Mouse (Mus musculus) kidney, postnatal 14 days (tissue): ENCODE measurements around the gene Abca7.
"Not testable (repeated sequence)": the region's sequence is repeated elsewhere in the genome, so short reads cannot be mapped to it uniquely, and the experiment has no call there.

Experiments
- DNase-seq: peaks from one replicate; pipeline ENCODE4 v3.0.0; 2022; ENCODE audit warnings: mixed read lengths

Abca7 gene

DNA sequence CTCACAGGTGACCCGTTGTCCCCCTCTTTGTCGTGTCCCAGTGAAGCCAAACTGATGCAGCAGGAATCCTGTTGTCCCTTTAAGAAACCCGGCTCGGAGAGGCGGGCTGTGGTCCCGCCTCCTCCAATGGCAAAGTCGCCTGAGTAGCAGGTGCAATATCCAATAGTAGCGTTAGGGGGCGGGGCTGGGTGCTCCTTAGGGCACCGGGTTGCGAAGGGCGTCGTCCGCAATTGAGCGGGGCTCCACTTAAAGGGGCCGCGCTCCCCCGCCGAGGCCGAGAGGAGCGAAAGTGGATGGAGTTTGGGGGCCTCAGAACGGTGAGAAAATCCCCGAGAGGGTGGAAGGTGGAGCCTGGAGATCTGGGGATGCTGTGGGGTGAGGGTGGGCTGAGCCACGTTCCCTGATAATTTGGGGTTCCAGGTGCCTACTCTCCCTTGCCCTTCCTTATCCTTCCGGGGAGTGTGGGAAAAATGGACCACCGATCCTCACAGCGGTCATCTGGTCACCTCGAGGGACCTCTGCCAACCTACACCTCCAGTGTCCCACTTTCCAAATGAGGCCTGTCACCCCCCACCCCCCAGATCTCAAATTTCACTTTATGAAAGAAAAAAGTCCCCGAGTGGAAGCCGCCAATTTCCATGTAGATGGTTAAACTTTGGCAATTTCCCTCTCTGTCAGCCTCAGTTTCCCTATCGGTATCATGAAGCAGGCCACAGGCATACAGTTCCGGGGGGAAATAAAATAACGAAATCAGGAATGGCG, at the start of gene Abca7:
Abca7 (plus strand) TSS at position 223 of the 762 bp plus-strand sequence.
- DNase-seq, result peak; percentile 97

DNA sequence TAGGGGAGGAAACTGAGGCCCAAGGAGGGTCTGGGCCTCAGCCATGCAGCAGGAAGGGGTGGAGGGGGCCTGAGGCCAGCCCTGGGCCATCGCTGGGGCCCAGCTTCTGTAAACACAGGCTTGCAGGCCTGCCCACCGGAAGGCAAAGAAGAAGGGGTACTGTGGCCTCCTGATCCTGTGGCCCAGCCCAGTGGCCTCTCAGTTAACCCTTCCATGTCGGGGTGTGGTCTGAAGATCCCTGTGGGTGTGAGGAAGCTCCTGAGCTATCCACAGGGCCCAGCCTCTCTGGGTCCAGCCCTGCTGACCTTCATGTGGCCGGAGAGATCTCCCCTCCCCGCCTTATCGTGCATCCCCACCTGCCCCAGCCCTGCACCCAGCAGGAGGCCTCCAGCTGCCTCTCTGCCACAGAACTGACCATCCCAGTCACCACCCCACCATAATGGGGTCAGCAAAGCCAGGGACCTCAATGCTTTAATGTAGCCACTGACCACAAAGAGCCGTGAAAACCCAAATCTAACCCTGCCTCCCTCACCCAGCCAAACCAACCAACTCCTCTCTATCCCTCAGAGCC, 49.5 kb upstream of the Abca7 start:
- no peak for DNase-seq

DNA sequence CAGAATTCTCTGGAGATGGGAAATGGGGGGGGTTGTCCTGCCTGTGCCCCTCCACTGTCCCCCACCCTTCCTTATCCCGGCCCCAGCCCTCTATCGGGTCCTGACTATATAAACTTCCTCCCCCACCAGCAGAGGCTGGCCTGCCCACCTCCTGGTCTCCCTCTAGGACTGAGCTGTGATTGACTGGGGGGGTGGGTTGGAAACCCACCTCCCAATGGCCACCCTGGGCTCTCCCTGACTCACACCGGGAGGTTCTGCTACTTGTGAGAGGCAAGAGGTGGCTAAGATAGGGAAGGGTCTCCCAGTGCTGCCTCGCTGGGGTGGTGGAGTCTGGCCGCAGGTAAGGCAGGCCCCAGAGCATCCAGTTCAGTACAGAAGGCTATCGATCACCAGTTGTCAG, 48.8 kb upstream of the Abca7 start:
- no peak for DNase-seq

DNA sequence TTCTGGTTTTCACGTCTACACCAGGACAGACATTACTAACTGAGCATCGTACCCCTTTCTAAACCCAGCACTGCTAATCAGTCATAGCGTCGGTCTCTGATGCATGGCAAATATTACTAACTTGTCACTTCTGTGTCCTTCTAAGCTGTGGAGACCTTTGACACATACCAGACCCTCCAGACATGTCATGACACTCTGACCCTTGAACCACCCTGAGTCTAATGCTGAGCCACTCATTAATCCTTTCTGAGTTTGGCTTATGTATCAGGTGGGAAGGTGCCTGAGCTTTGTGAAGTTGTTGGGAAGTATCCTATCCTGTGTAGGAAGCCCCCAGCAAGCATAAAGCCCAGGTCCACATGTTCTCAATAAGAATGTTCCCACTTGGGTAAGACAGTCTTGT, 46.4 kb upstream of the Abca7 start:
- no peak for DNase-seq

DNA sequence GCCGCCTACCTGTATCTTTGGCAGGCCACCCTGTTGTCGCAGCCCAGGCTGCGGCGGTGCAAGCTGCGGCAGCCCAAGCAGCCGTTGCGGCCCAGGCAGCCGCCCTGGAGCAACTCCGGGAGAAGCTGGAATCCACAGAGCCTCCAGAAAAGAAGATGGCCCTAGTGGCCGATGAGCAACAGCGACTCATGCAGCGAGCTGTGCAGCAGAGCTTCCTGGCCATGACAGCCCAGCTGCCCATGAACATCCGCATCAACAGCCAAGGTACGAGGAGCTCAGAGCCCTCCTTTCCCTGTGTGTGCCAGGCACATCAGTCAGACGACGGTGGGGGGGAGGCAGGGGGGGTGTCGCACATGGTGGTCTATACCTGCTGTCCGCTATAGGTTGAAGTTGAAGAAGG, 45.6 kb upstream of the Abca7 start:
- DNase-seq, result no peak

DNA sequence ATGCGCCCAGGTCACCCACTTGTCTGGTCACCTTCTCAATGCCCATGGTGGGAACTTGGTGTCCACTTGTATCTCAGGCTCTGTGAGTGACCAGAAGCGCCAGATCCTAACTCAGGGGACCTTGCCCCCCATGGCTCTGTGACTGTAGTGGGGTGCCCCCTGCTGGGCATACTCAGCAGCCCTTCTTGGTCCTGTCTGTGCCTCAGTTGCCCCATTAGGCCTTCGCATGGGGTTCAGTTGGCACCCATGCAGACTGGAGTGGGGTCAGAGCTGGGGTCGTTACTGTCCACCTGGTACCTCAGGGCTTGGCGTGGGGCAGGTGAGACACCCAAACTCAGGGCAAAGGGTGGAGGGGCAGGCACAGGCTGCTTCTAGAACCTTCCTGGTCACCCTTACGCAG, 42.3 kb upstream of the Abca7 start:
- peak; percentile 64 for DNase-seq

DNA sequence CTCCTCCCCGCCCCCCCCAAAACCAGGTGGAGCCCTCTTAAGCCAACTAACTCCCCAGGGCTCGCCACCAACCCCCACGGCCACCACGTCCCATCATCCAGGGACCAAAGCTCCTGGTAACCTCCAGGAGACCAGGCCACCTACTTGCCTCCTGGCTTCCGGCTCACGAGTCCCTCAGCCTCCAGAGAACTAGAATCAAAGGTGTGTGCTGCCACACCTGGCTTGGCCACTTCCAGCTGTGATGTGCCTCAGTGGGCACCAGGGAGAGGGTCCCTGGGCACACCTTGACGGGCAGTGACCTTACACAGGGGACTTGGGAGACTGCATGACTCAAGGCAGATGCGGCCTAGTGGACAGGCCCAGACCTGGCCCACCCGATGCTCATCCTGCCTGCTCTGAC, 40.6 kb upstream of the Abca7 start:
- DNase-seq, result no peak

DNA sequence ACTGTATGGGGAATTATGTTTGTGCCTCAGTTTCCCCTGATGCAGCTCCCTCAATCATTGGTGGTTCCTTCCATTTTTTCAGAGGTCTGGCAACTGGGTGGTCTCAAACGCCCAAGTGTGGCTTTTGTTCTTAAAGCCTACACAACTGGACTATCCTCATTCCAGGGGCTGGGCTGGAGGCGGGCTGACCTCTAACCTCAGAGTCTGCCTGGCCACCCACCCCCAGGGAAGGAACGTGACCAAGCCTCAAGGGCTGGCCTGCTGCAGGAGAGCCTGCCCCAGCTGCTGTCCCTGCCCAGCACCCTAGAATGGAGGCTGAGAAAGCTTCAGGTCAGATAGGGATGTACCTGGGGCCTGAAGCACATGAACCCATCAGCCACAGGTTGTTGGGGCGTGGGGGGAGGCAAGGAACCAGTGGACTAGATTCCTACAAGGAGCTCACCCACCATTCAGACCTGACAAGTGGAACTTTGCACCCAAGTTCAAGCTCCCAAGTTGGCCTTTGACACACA, 39.6 kb upstream of the Abca7 start:
- no peak for DNase-seq

DNA sequence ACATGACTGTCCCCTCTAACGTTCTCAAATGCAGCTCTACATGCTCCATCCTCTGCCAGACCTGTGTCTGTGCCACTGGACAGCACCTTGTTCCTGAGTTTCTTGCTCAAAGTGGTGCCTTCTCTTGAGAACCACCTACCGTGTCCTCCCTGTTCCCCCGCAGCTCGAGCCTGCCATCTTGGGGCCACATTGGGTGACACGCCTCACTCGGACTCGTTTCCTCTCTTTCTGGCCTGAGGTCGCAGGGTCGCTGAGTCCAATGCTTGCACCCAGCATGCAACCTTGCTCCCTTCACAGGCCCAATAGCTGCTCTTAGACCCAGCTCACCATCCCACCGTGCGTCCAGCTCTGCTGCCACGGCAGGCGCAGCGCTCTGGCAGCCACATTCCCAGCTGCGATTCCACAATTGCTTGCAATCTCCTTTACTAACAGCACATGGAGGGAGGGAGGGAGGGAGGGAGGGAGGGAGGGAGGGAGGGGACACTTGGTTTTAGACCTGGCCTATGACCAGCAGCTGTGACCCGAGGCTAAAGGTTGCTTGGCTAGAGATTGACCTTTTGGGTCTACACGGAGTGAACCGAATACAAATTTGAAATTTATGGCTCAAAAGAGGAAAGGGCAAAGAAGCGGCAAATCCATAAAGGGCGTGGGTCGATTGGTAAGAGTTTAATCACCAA, 38.0 kb upstream of the Abca7 start:
- peak; percentile 90 for DNase-seq

DNA sequence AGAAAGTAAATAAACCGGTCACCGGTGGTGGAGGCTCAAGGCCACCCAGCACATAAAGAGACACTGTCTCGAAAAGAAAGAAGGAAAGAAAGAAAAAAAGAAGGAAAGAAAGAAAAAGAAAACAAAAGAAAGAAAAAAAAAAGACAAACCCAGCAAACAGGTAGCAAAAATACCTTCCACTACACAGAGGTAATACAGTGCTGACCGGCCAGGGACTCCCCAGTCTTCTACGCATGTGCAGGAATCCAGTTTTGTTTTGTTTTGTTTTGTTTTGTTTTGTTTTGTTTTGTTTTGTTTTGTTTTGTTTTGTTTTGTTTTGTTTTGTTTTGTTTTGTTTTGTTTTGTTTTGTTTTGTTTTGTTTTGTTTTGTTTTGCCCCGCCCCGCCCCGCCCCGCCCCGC, 36.9 kb upstream of the Abca7 start:
- not testable (repeated sequence) for DNase-seq

DNA sequence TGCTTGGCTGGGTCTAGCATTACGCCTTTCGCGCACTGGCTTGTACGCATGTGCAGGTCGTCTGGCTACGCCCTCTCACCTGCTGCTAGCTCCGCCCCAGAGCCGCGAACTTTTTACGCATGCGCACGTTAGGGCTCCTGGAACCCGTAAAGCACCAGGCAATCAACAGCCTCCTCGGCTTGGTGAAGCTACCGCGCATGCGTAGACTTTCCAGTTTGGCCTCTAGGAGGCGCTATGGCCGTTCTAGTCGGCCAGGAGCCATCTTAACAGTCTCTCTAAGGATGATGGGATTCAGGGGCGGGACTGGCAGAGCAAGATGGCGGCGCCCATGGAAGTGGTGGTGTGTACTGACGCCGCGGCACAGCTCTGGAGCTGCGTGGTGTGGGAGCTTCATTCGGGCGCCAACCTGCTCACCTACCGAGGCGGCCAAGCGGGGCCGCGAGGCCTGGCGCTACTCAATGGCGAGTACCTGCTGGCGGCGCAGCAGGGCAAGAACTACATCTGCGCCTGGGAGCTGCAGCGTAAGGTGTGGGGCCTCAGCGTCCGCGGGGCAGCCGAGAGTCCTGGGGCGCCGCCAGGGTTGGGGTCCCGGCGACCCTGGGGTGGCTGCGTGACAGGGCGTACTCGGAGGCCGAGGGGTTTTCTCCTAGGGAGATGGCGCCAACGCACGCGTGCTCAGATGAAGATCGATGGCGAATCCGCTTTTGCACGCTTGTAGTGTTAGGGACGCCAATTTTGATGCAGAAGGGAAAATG, 36.3 kb upstream of the Abca7 start, which contains the start of gene Wdr18:
Wdr18 (plus strand) TSS at position 306 of the 755 bp plus-strand sequence.
- peak; percentile 100 for DNase-seq

DNA sequence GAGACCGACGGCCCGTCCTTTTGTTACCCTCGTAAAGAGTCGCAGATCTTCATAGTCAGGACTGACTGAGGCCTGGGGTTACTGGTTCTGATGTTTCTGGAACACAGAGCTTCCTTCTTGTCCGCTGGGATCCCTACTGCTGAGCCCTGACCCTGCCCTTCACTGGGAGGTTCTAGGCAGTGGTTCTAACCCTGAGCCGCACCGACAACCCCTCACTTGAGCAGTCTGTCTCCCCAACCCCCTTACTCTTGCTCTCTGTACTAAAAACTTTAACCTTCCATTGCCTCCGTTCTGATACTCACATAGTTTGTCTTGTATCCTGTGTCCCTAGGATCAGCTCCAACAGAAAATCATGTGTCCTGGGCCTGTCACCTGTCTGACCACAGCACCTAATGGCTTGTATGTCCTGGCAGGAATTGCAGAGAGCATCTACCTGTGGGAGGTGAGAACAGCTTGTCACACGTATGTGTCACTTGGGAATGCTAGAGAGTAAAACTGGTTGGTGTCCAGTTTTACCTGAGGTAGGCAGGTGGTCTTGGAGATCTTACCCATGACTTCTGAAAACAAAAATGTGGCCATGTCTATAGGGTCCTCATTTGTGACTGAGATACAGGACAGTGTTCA, 35.5 kb upstream of the Abca7 start:
- no peak for DNase-seq

DNA sequence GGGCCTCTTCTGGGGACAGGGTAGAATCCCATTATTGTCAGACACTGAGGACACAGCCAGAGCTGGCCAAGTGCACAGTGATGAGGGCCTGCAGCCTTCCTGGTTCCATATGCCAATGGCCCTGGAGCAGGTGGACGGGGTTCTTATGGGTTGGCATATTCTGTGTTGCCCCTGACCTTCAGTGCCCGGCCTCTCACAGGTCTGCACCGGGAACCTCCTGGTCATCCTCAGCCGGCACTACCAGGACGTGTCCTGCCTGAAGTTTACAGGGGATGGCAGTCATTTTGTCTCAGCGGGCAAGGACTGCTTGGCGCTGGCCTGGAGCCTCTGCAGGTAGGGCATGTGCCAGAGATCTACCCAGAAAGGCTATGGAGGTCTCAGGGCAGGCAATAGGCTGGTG, 31.6 kb upstream of the Abca7 start:
- no peak for DNase-seq

DNA sequence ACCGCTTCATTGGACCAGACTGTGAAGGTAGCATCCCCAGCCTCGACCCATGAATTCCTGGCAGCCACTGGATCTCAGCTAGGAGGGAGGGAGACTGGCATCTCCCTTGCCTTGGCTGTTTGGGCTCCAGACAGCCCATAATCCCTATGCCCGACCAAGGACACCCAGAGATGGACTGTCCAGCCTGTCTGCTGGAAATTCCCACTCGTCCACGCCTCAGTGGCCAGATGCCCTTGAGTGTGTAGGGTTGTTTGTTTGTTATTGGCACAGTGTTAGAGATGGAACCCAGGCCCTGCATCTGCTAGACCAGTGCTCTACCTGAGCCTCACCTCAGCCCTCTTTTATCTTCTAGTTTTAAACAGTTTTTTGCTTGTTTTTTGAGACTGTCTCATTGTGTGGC, 31.0 kb upstream of the Abca7 start:
- no peak for DNase-seq

DNA sequence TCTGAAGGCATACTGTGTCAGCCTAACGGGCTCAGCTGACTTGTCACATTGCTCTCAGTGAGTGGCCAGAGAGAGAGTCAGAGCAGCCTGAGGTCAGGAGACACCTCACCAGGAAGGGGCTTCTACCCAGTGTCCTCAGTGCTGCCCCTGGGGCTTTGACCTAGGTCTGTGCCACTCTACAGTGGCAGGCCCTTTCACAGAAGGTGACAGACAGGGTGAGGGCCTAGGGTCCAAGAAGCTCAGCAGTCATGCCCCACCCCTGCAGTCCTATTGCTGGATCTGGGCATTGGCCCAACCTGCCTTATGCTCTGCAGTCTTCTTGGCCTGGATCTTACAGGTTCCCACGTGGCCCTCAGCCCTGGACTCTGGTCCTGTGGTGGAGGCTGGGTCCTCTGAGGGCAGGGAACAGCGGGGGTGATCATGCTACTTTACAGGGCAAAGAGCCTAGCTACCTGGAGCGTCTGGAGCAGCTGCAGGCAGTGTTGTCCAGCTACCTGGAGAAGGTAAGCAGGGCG, 29.4 kb upstream of the Abca7 start:
- peak; percentile 89 for DNase-seq

DNA sequence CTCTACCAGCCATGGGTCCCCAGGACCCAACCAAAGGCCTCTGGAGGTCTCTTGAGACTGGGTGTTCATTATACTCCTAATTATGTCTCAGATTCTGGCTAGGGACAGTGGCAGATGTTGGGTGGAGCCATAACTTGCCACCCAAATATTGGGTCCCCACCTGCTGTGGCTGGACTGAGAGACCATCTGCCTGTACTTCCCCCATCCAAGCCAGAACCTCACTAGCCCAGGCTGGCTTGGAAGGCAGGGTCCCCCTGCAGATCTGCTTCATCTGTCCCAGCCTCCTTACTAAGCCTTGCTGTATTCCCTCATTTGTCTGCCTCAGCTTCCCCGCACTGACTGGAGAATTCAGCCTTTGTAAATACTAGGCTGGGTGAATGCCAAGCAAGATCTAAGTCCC, 28.1 kb upstream of the Abca7 start:
- no peak for DNase-seq

DNA sequence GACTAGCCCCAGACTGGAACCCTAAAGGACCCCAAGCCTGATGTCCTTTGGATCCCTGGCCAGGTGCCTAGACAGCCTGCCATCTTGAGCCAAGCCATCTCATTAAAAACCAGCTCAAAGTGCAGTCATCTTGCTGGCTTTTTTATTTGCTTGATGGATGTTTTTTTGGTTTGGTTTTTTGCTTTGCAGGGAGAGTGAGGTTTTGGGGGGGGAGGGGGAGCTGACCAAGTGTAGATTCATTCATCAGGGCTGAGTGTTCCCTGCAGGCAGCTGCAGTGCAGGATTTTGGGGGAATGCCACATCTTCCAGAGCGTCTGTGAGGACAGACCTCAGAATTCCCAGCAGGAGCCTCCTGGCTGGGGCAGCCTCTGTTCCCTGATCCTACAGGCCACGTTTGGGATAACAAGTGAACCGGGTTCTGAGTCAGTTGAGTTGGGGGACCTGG, 27.1 kb upstream of the Abca7 start:
- peak; percentile 71 for DNase-seq

DNA sequence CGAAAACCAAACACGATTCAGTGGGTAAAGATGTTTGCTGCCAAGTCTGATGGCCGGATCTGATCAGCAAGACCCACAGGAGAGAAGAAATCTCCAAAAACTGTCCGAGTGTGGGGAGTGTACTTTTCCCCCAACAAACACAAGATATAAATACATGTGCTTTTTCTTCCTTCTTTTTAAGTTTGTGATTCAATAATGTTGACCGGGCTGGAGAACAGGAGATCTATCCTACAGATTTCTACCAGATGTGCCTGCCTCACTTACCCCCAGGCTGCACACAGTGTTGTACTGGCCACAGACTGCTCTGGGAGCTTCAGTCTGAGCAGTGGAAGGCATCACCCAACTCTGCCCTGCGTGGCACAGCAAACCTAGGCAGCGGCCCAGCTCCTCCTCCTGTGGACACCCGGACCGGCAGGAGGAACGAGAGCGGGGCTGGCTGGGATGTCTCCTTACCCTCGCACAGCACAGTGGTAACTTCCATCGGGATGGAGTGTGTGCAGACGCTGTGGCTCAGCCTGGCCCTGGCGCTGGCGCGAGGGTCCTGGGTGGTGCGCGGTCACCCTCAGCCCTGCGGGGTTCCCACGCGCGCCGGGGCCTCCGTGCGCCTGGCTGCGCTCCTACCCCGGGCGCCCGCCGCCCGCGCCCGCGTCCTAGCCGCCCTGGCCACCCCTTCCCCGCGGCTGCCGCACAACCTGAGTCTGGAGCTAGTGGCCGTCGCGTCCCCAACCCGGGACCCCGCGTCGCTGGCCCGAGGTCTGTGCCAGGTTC, 25.7 kb upstream of the Abca7 start, which contains the start of gene Grin3b:
Grin3b (plus strand) TSS at position 301 of the 768 bp plus-strand sequence.
- no peak for DNase-seq

DNA sequence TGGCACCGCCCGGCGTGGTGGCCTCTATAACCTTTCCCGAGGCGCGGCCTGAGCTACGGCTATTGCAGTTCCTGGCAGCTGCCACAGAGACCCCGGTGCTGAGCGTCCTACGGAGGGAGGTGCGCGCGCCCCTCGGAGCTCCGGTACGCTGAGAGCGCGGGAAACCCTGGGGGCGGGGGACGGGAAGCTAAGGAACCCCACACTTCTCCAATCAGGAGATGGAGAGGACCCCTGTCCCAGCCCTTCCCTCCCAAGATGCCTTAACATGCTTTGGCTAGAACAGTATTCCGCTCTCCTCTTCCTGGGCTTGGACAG, 25.2 kb upstream of the Abca7 start:
- no peak for DNase-seq

DNA sequence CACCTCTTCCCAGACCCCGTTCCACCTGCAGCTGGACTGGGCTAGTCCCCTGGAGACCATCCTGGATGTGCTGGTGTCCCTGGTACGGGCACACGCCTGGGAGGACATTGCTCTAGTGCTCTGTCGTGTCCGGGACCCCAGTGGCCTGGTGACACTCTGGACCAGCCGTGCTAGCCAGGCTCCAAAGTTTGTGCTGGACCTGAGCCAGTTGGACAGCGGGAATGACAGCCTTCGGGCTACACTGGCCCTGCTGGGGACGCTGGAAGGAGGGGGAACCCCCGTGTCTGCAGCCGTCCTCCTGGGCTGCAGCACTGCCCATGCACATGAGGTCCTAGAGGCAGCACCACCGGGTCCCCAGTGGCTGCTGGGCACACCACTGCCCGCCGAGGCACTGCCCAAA, 23.5 kb upstream of the Abca7 start:
- DNase-seq, result peak; percentile 78

DNA sequence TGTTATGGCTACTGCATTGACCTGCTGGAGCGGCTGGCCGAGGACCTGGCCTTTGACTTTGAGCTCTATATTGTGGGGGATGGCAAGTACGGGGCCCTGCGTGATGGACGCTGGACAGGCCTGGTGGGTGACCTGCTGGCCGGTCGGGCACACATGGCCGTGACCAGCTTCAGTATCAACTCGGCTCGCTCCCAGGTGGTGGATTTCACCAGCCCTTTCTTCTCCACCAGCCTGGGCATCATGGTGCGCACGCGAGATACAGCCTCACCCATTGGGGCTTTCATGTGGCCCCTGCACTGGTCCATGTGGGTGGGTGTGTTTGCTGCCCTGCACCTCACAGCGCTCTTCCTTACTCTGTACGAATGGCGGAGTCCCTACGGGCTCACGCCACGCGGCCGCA, 22.2 kb upstream of the Abca7 start:
- DNase-seq, result no peak

DNA sequence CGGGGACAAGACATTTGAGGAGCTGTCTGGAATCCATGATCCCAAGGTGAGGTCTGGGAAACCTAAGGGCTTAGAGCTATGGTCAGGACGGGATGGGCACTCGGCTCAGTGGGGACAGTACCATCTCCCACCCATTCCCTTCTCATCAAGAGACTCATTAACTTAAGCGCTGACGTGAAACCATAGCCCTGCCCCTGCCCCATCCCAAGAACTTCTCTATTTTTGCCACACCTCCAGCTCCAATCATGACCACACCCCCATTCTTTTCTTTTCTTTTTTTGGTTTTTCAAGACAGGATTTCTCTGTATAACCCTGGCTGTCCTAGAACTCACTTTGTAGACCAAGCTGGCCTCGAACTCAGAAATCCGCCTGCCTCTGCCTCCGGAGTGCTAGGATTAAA, 21.6 kb upstream of the Abca7 start:
- no peak for DNase-seq
